Mouse (Mus musculus) bone marrow macrophage, adult 2 months (primary cell): ENCODE data around the gene Fzd4.

Experiments
- CTCF ChIP-seq: IDR thresholded peaks from 2 replicates; pipeline ENCODE4 v1.5.1; 2012; ENCODE audit warnings: low read depth, mild to moderate bottlenecking, low read length, moderate library complexity
- POLR2A ChIP-seq: IDR thresholded peaks from 2 replicates; pipeline ENCODE4 v1.6.1; 2012; ENCODE audit warnings: mild to moderate bottlenecking, low read depth, low read length, borderline replicate concordance

DNA sequence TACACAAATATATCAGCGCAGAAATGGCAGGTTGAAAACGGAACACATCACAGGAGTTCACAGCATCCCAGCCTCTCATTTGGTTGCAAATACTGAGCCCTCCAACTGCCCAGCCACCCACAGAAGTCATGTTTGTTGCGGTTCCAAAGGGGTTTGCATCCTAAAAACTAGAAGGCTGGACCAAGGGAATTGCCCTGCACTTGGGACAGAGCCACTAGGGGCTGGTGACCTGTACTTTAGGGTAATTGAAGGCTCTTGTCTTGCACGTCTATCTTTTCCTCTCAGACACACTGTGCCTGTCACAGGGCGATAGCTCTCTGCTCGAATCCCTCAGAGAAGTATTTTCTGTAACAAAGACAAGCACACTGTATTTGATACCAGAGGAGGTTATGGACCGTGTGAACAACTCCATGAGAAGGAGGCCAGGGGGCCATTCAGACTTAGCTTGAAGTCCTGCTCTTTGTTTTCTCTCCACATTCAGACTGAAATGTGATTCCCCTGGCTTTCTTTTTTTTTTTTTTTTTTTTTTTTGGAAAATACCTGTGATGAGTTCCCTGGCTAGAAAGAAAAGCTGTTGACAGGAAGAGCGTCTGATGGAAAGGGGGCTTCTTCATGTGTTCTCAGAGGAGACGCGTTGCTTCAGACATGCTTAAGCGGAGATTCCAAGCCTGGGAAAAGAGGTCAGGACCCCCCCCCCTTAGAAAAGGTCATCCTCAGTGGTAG, 2.9 kb upstream of the Fzd4 start:
- no peak for TF ChIP-seq CTCF
- no peak for TF ChIP-seq POLR2A
